Mouse (Mus musculus): ENCODE results near the gene Mmp21. TPM values are rescaled to one million over a fixed set of nuclear protein-coding genes. Genes with fewer than 3 reads are reported as not detected.

Mmp21 gene
- polyA plus RNA-seq, 1 experiment from 2014 or later: not detected

DNA sequence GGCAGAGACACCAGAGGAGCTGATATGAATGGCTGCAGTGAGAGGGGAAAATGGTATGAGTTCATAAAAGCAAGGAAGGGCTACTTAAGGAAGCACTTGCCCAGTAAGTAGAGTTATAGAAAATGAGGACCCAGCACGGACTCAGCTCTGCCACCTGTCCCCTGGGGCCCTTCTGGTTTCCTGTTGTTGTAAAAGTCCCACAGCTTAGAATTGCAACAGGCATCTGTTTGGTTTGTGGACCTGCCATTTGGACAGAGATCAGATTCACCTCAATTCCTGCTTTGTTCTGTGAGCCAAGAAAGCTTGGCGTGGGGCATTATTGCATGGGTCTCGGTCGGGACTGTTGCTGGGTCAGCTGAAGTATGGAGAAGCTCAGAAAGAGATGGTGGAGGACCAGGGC is 35.5 kb upstream of the Mmp21 start:
- ATAC-seq (replicated peaks; ENCODE audit: low FRiP score, low read depth): no peak

DNA sequence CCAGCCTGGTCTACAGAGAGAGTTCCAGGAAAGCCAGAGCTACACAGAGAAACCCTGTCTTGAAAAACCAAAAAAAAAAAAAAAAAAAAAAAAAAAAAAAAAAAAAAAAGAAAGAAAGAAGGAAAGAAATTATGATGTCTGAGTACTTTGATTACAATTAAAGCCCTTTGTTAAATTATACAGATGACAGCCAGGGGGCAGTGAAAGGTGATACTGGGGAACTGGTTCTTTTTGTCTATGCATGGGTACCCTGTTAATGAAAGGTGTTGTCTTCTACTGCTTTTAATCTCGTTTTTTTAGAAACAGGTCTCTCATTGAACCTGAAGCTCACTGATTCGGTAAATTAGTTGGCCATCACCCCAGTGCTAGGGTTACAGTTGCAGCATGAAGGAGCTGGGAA is 27.4 kb upstream of the Mmp21 start:
- WGBS: 71% methylated on average over 2 of the region's 2 CpGs

More for the DNA sequence above, 35.5 kb upstream of the Mmp21 start:
- H3K4me2 ChIP-seq (ENCODE audit: low read length): no peak overlapping the region
- H3K27ac ChIP-seq: no peak overlapping the region
- WGBS: 88% methylated on average over 4 of the region's 4 CpGs
- DNase-seq (ENCODE audit: low spot score): no peak
- no peak overlapping the region for H3K9ac ChIP-seq (ENCODE audit: low read depth, low read length)
- H3K9me3 ChIP-seq (replicated peaks; ENCODE audit: low read length): no peaks in the 10 kb centered on the region
- no peak for TF ChIP-seq CTCF (IDR thresholded peaks at IDR 0.05; ENCODE audit: low read depth)
- H3K36me3 ChIP-seq (ENCODE audit: insufficient read depth, low read length): peaks cover 54% of the 10 kb centered on the region
- no peak overlapping the region for H3K4me3 ChIP-seq (replicated peaks; ENCODE audit: low read depth, low read length)
- no peaks in the 10 kb centered on the region for H3K27me3 ChIP-seq (ENCODE audit: insufficient read depth, low read length)
- H3K4me1 ChIP-seq (replicated peaks; ENCODE audit: insufficient read depth, low read length): no peaks in the 10 kb centered on the region

DNA sequence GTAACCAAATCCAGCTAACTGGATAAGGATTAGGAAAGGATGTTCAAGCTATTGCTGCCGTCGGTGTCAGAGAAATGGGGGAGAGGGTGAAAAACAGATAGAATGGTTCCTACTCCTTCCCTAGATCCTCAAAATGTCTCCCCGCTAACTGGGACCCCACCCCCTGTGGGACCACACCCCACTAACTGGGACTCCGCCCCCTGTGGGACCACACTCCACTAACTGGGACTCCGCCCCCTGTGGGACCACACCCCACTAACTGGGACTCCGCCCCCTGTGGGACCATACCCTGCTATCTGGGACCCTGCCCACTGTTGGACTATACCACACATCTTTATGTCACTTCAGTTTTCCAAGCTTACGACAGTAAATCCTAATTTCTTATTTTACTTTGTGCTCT is 24.0 kb upstream of the Mmp21 start:
- ATAC-seq (replicated peaks; ENCODE audit: low FRiP score, low read depth) (no peak), DNase-seq (ENCODE audit: low spot score) (no peak)
- TF ChIP-seq CTCF (IDR thresholded peaks at IDR 0.05; ENCODE audit: low read depth): no peak
- 90% methylated on average over 7 of the region's 7 CpGs for WGBS
- Histone ChIP-seq H3K9ac (ENCODE audit: low read depth, low read length) (no peak overlapping the region), H3K27ac (no peak overlapping the region), H3K36me3 (ENCODE audit: insufficient read depth, low read length) (no peaks in the 10 kb centered on the region), H3K9me3 (replicated peaks; ENCODE audit: low read length) (no peaks in the 10 kb centered on the region), H3K4me1 (replicated peaks; ENCODE audit: insufficient read depth, low read length) (no peaks in the 10 kb centered on the region), H3K4me3 (replicated peaks; ENCODE audit: low read depth, low read length) (no peak overlapping the region), H3K27me3 (ENCODE audit: insufficient read depth, low read length) (no peaks in the 10 kb centered on the region), H3K4me2 (ENCODE audit: low read length) (no peak overlapping the region)

More for the DNA sequence above, 27.4 kb upstream of the Mmp21 start:
- Histone ChIP-seq H3K4me1 (replicated peaks; ENCODE audit: insufficient read depth, low read length) (no peaks in the 10 kb centered on the region), H3K4me2 (ENCODE audit: low read length) (no peak overlapping the region), H3K27ac (no peak overlapping the region), H3K36me3 (ENCODE audit: insufficient read depth, low read length) (0 out of 2 replicates have a peak, but pooled peaks cover 1% of the 10 kb centered on the region), H3K4me3 (replicated peaks; ENCODE audit: low read depth, low read length) (no peak overlapping the region), H3K9ac (ENCODE audit: low read depth, low read length) (no peak overlapping the region), H3K27me3 (ENCODE audit: insufficient read depth, low read length) (no peaks in the 10 kb centered on the region), H3K9me3 (replicated peaks; ENCODE audit: low read length) (no peaks in the 10 kb centered on the region)
- ATAC-seq (replicated peaks; ENCODE audit: low FRiP score, low read depth) (no peak), DNase-seq (ENCODE audit: low spot score) (peak; percentile 24)
- peak; percentile 41 for TF ChIP-seq CTCF (IDR thresholded peaks at IDR 0.05; ENCODE audit: low read depth)

DNA sequence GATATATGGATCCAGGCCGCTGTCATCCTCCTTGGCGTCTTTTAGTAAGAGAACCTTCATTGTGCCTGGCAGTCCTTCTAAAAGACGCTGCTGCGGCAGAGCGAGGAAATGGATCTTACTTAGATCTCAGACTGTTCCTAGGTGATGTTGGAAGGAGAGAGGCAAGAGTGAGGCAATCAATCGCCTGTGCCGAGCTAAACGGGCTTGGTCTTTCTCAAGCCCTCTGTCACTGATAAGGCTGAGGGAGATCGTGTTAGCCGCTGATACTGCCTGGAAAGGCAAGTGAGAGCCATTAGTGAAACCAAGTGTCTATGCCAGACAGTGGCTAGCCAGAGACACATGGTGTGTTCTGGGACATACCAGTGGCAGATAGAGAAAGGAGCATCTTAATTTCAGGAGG is 22.5 kb upstream of the Mmp21 start:
- Histone ChIP-seq H3K9ac (ENCODE audit: low read depth, low read length) (no peak overlapping the region), H3K27me3 (ENCODE audit: insufficient read depth, low read length) (no peaks in the 10 kb centered on the region), H3K4me1 (replicated peaks; ENCODE audit: insufficient read depth, low read length) (no peaks in the 10 kb centered on the region), H3K4me3 (replicated peaks; ENCODE audit: low read depth, low read length) (no peak overlapping the region), H3K4me2 (ENCODE audit: low read length) (no peak overlapping the region), H3K36me3 (ENCODE audit: insufficient read depth, low read length) (no peaks in the 10 kb centered on the region), H3K9me3 (replicated peaks; ENCODE audit: low read length) (no peaks in the 10 kb centered on the region), H3K27ac (no peak overlapping the region)
- no peak for TF ChIP-seq CTCF (IDR thresholded peaks at IDR 0.05; ENCODE audit: low read depth)
- WGBS: 90% methylated on average over 10 of the region's 10 CpGs
- no peak for DNase-seq (ENCODE audit: low spot score)
- ATAC-seq (replicated peaks; ENCODE audit: low FRiP score, low read depth): no peak

DNA sequence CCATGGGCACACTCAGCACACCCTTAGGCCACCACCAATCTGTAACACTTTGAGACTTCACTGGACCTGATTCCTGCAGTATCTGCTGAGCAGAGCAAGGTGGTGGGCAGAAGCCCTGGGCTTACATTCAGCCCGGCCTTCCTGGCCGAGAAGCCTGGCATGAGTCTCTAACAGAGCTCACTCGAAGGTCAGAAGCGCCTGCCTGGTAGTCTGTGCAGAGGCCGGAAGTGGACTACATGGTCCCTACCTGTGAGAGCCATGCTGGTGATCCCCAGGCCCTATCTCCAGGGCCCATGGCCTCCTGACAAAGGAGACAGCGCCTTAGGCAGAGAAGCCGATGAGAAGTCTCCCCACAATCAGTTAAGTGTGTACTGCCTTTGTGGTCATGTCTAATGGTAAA is 21.5 kb upstream of the Mmp21 start:
- Histone ChIP-seq H3K9ac (ENCODE audit: low read depth, low read length) (no peak overlapping the region), H3K27me3 (ENCODE audit: insufficient read depth, low read length) (no peaks in the 10 kb centered on the region), H3K4me2 (ENCODE audit: low read length) (no peak overlapping the region), H3K4me1 (replicated peaks; ENCODE audit: insufficient read depth, low read length) (no peaks in the 10 kb centered on the region), H3K9me3 (replicated peaks; ENCODE audit: low read length) (no peaks in the 10 kb centered on the region), H3K36me3 (ENCODE audit: insufficient read depth, low read length) (no peaks in the 10 kb centered on the region), H3K27ac (no peak overlapping the region), H3K4me3 (replicated peaks; ENCODE audit: low read depth, low read length) (no peak overlapping the region)
- ATAC-seq (replicated peaks; ENCODE audit: low FRiP score, low read depth): no peak
- TF ChIP-seq CTCF (IDR thresholded peaks at IDR 0.05; ENCODE audit: low read depth): no peak
- WGBS: 94% methylated on average over 7 of the region's 7 CpGs
- DNase-seq (ENCODE audit: low spot score): no peak

DNA sequence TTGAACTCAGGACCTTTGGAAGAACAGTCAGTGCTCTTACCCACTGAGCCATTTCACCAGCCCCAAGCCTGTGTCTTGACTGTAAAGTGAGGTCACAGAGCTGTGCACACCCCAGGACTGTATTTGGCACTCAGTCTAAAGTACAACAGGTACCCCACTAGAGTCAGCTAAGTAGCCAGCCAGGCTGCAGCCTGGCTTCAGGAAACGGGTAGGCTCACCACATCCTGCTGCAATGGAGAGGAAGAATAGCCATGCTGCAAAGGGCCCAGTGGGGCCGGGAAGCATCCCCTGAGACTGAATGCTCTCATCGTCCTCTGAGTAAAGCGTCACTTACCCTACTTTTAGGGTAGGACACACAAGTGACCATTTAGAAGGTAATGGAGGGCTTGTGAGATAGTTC is 20.0 kb upstream of the Mmp21 start:
- no peak overlapping the region for H3K4me2 ChIP-seq (ENCODE audit: low read length)
- TF ChIP-seq CTCF (IDR thresholded peaks at IDR 0.05; ENCODE audit: low read depth): no peak
- no peak for ATAC-seq (replicated peaks; ENCODE audit: low FRiP score, low read depth)

More for the DNA sequence above, 20.0 kb upstream of the Mmp21 start:
- Histone ChIP-seq H3K9me3 (replicated peaks; ENCODE audit: low read length) (no peaks in the 10 kb centered on the region), H3K36me3 (ENCODE audit: insufficient read depth, low read length) (0 out of 2 replicates have a peak, but pooled peaks cover 3% of the 10 kb centered on the region), H3K27me3 (ENCODE audit: insufficient read depth, low read length) (no peaks in the 10 kb centered on the region), H3K27ac (no peak overlapping the region), H3K9ac (ENCODE audit: low read depth, low read length) (no peak overlapping the region), H3K4me3 (replicated peaks; ENCODE audit: low read depth, low read length) (no peak overlapping the region), H3K4me1 (replicated peaks; ENCODE audit: insufficient read depth, low read length) (no peaks in the 10 kb centered on the region)
- WGBS: 80% methylated on average over 4 of the region's 4 CpGs
- no peak for DNase-seq (ENCODE audit: low spot score)

All from kidney, postnatal 0 days (tissue).